Mouse (Mus musculus) granulocyte monocyte progenitor cell, adult 5-6 weeks (primary cell): ENCODE results near the gene Nudt4. TPM values are rescaled to one million over a fixed set of nuclear protein-coding genes. Genes with fewer than 3 reads are reported as not detected.

Source experiments
- ATAC-seq: replicated peaks from 2 replicates; pipeline ENCODE4 v1.8.0; 2016; ENCODE audit warnings: mild to moderate bottlenecking, moderate TSS enrichment, inconsistent platforms; ENCODE audit not compliant: poor library complexity, severe bottlenecking
- total RNA-seq, 2 experiments: library from RNA; stranded (forward) in 1 of 2; stranded (reverse) in 1 of 2; fragments of 200-712, 200-1000 nt in 1 of 2; fragments of >200 nt in 1 of 2; fragmentation: Nextera tagmentation in 1 of 2; gene quantifications; 2 replicates each; pipeline ENCODE4 v1.2.3; 2014 to 2017

Nudt4 gene
- total RNA-seq (2014; fragmentation: Nextera tagmentation) (29.7 and 51.7 TPM in 2 replicates), total RNA-seq (2017) (50.5 and 52.8 TPM in 2 replicates)

- peak; percentile 68 for ATAC-seq
These were observed at the start of gene Nudt4 for GRCm38 (mm10) chr10:95563851-95564845. Nudt4 (minus strand) TSS chr10:95564146.

- ATAC-seq, result no peak
These were observed 47.4 kb upstream of the Nudt4 start for GRCm38 (mm10) chr10:95611331-95611721.

GRCm38 (mm10) chr10:95610666-95611330 lies 46.9 kb upstream of the Nudt4 start:
- ATAC-seq, result no peak

GRCm38 (mm10) chr10:95604979-95605613 lies 41.1 kb upstream of the Nudt4 start:
- ATAC-seq, result peak; percentile 97

GRCm38 (mm10) chr10:95600527-95600926 lies 36.6 kb upstream of the Nudt4 start:
- ATAC-seq, result no peak

- ATAC-seq, result no peak
These were observed 35.8 kb upstream of the Nudt4 start for GRCm38 (mm10) chr10:95599740-95600139.

GRCm38 (mm10) chr10:95598056-95598587 lies 34.2 kb upstream of the Nudt4 start:
- no peak for ATAC-seq

- ATAC-seq, result no peak
These were observed 32.1 kb upstream of the Nudt4 start for GRCm38 (mm10) chr10:95595852-95596639.

- ATAC-seq, result no peak
These were observed 30.5 kb upstream of the Nudt4 start for GRCm38 (mm10) chr10:95594414-95594813.

GRCm38 (mm10) chr10:95591257-95591656 lies 27.3 kb upstream of the Nudt4 start:
- no peak for ATAC-seq

GRCm38 (mm10) chr10:95590196-95590595 lies 26.2 kb upstream of the Nudt4 start:
- peak; percentile 51; the same call in 1 of the 2 replicates for ATAC-seq

GRCm38 (mm10) chr10:95589196-95589595 lies 25.2 kb upstream of the Nudt4 start:
- peak; percentile 31; the same call in 1 of the 2 replicates for ATAC-seq

GRCm38 (mm10) chr10:95587509-95588220 lies 23.7 kb upstream of the Nudt4 start:
- peak; percentile 98 for ATAC-seq

- no peak for ATAC-seq
These were observed 21.6 kb upstream of the Nudt4 start for GRCm38 (mm10) chr10:95585554-95585953.

GRCm38 (mm10) chr10:95577567-95577950 lies 13.6 kb upstream of the Nudt4 start:
- no peak for ATAC-seq

GRCm38 (mm10) chr10:95576876-95577566 lies 13.1 kb upstream of the Nudt4 start:
- ATAC-seq, result peak; percentile 42

GRCm38 (mm10) chr10:95575839-95576380 lies 12.0 kb upstream of the Nudt4 start:
- ATAC-seq, result no peak

GRCm38 (mm10) chr10:95574994-95575393 lies 11.0 kb upstream of the Nudt4 start:
- ATAC-seq, result no peak
